Mouse (Mus musculus) erythroblast, adult 5-6 weeks (primary cell): Measurements from ENCODE around the gene Wars2. TPM values are rescaled to one million over a fixed set of nuclear protein-coding genes. Genes with fewer than 3 reads are reported as not detected.

ENCODE experiments used
- ATAC-seq: replicated peaks from 2 replicates; pipeline ENCODE4 v1.8.0; 2016; ENCODE audit warnings: moderate number of reproducible peaks, mild to moderate bottlenecking, moderate TSS enrichment, inconsistent platforms; ENCODE audit not compliant: poor library complexity, low FRiP score, severe bottlenecking
- total RNA-seq, 2 experiments: library from RNA; stranded (forward) in 1 of 2; stranded (reverse) in 1 of 2; fragments of 150-400 nt in 1 of 2; fragments of 200-764, 138-1000 nt in 1 of 2; gene quantifications; 2 replicates each; pipeline versions ENCODE4 v1.2.3 to v1.2.4; 2015 to 2017; ENCODE audit warnings: low replicate concordance in 2 of 2

The Wars2 gene
- total RNA-seq (2015; ENCODE audit: low replicate concordance) (3.1 TPM in 1 of 2 replicates, not detected in the other), total RNA-seq (2017; ENCODE audit: low replicate concordance) (0.34 and 0.98 TPM in 2 replicates)

DNA sequence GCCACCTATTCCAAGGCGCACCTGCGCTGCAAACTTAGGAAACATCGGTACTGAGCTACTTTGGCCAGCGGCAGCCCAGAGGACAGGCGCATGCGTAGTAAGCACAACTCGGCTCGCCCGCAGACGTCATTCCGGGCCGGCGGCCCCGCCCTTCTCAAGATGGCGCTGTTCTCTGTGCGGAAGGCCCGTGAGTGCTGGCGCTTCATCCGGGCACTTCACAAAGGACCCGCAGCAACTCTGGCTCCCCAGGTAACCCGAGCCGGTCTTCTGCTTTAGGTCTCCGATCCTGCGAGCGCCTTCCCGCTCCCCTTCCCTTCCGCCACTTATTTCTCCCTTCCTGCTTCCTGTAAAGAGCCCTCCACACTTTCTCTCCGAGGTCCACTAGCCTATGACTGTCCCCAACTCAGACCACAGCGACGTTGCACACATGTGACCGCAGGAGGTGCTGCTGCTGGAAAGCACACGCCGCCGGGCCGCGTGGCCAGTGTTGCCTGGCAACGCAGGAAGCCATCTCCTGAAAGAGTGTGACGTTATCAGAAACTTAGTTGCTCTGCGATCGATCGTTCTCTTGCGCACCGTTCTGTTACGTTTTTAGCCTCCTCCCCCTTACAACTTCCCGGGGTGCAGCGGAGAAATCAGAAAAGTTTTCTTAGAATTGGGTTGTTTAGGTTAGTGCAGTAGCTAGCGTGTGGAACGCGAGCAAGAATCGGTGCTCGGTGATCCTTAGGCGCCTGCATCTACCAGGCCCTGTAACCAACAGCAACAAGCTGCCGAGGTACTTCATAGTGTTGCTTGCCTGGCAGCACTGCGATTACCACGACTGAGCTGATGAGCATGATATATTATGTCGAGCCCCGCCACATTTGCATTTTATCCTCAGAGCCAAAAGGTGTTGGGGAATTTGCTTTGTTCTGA is at the start of gene Wars2:
Wars2 (plus strand) TSS at position 129 of the 915 bp plus-strand sequence.
- peak; percentile 98 for ATAC-seq

DNA sequence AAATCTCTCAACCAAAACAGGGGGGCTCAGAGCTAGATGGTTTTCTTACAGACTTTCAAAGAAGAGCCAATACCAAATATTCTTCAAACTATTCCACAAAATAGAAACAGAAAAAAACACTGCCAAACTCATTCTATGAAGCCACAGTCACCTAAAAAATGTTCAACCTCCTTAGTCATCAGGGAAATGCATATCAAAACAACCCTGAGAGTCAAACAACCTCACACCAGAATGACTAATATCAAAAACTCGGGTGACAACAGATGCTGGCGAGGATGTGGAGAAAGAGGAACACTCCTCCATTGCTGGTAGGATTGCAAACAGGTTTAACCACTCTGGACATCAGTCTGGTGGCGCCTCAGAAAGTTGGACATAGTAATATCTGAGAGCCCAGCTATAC is 44.1 kb upstream of the Wars2 start:
- no peak for ATAC-seq

DNA sequence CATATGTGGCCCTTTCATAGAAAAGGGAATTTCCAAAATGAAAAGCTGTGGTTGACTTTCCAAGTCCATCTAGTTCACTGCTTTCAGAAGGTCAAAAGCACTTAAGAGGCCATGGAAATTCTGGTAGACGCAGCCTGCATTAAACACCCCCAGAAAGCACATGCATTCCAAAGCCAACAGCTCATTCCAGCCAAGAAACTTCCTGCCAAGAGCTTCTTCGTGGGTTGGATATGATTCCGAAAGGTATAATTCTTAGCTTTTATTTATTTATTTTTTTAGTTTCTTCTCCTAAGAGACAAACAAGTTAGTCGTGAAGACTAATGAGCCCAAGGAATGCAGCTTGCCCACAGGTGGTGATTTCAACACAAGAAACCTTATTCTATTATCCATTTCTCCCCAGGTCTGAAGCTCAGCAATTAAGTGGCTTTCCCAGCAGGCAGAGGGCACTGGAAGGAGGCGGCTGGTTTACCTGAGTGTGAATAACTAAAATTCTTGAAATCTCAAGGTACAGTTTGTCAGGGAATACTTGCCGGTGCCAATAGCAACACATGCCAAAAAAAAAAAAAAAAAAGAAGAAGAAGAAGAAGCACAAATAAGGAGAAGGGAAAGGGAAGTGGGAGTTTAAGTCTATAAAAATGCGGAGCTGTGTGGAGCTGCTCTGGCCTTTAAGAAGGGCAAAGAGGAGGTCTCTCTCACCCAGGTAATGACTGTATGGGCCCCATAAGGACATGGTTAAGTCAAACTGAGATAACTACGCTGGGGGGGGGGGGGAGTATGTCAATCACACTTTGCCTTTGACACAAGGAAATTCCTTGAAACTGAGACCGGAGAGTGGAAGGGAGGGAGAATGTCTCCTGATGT is 30.3 kb upstream of the Wars2 start:
- no peak for ATAC-seq

DNA sequence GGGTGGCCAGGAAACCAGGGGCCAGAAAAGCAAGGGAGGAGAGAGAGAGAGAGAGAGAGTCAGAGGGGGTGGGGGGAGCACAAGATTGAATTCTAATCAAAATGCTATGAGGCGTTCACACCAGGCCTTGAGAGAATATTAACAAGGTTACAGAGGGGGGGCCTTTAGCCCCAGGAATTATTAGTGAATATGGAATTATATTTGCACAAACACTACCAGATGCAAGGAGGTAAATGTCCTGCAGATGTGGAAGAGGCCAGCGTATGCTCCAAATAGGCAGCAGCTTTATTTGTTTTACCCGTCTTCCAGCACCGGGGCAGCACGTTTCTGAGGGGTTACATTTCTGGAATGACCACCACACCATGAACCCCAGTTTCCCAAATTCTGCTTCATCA is 29.7 kb upstream of the Wars2 start:
- ATAC-seq: no peak

DNA sequence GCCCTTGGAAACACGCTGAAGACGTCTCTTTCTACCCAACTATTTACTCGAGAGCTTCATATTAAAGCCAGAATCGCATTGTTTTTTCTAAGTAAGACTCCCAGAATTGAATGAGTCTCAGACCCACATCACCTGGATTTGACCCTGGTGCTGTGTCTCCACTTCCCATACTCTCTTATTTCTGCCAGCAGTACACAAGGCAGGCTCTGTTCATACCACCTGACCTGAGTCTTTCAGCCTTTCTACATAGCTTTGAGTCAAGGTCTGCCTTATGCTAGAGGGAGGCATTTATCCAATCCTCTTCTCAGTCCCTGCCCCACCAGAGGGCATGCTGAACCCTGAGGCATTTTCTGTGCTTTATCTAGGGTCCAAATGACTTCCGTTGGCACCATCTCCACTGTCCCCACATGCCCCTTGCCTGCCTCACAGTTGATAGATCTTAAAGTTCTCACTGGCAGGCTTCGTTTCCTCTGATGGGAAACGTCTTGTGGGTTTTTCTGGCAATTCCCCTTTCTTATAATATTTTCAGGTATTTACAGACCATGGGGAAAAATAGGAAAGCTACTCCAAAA is 27.5 kb upstream of the Wars2 start:
- ATAC-seq: no peak

DNA sequence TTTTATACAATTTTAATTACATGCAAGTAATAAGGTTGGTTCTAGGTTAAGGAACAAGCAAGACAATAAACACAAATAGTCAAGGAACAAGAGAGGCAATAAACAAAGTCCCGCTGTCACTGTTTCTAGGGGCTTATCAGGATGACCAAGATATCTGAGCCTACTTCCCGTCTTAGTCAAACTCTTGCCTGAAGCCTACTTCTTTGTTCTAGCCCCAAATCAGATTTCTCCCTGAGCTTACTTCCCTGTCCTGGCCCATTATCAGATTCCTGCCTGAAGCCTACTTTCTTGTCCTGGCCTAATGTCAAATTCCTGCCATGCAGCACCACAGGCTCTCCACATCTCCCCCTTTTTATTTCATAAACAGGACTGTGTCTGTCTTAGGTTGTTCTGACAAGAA is 19.9 kb upstream of the Wars2 start:
- ATAC-seq: no peak

DNA sequence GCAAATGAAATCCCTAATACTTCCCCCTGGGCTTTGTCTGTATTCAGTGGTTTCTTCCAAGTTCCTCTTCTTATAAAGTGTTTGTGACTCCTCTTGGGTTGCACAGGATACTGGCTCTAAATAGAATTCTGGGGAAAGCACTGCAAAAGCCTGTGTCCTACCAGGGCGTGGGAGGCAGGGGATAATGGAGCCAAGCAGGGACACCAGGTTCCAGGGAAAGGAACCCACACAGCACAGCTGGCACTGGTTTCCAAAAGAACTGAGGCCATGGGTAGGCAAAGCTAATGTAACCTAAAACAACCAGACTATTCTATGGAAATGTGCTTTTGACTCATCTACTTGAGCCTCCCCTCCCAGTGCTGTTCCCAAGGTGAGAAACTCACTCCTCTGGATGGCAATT is 10.3 kb upstream of the Wars2 start:
- no peak for ATAC-seq

DNA sequence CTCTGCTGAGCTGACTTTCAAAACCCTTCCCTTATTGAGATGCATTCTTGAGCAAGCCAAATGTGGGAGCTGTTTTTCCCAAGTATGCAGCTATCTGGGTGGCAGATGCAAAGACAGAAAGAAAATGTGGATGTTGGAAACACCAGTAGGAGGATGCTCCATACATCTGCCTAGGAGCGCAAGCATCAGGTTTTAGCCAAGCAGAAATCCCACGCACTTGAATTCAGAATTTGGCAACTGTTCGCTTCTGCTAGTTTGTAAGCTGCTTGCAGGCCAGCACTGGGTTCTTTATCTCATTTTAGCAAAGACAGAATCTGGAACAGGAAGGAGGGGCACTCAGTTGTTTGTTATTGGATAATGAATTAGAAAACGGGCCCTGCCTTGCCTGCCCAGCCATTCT is 8.9 kb upstream of the Wars2 start:
- ATAC-seq: no peak

DNA sequence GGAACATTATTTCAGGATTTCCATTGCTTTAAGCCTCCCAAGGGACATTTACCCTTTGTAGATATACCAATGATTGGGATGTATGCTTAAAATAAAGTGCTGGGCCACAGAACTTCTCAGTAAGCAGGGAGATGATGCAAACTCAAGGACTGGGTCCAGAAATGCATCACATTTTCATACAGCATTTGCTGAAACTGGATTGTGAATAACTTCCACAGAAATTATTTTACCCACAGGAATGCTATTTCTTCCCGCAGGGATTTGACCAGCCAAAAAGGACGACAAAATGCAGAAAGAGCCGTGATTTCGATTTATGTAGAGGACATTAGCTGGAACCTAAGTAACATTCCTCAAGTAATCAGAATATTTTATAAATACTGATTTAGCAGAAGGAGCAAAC is 7.0 kb upstream of the Wars2 start:
- ATAC-seq: no peak

DNA sequence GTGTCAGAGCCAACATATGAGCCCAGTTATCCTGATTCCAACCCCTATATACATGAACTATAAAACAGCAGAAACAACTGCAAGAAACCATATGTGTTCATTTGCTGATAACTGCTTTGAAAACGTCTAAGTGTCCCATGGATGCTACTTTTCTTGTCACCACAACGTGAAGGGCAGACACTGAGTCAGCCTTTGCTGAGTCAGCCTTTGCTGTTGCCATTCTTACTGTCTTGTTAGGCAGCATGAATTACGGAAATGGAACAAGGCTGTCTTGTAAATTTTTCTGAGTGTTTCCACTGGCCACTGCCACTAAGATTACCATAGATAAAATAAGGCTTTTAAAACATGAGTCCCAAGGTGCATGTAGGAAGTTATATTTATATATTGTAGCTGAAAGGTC is 7.0 kb downstream of the Wars2 start:
- no peak for ATAC-seq

DNA sequence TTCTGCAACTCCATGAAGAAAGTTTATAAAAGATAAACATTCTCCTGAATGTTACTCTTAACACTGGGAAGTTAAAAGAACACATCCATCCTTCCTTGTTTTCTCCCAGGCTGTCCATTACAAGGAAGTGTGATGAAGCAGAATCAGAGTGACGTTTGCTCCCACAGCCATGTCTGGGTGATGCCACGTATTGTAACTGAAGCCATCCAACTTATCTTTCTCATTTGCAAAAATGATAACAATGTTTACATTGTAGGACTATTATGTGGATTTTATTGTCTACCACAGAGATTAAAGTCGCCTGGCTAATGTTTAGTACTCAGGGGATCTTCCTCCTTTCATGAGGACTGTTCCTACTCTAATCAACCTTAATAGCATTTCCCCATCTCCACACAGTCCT is 8.2 kb downstream of the Wars2 start:
- no peak for ATAC-seq

DNA sequence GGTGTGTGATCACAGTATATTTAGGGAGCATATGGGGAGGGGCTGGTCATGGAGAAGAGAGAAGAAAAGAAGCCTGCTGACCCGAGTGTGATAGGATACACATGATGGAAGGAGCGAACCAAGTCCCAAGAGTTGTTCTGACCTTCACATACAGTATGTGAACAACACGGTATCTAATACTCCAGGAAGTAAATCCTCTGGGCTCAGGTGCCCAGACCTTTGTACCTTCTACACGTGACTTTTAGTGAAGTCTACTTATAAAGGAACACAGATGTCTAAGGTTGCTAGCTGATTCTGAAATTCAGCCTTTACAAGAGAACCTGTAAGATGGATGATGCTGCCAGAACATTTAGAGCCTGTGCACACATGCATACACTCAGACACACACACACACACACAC is 15.4 kb downstream of the Wars2 start:
- no peak for ATAC-seq

DNA sequence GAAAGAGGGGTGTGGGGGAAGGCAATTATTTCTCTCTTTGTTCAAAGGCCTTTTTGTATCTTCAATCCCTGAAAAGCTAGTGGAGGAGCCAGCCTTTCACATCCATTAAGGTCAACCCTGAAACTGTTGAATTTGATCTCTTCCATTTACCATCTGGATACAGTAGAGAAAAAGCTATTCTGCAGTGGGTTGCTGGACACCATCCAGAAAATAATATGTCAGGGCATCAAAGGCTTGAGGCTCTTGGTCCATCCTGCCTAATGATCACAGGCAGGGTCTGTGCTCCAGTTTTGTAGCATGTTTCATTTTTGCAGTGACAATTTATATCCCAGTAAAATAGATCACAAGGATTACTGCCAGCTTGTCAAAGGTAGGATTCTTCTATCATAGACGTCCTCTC is 16.1 kb downstream of the Wars2 start:
- no peak for ATAC-seq

DNA sequence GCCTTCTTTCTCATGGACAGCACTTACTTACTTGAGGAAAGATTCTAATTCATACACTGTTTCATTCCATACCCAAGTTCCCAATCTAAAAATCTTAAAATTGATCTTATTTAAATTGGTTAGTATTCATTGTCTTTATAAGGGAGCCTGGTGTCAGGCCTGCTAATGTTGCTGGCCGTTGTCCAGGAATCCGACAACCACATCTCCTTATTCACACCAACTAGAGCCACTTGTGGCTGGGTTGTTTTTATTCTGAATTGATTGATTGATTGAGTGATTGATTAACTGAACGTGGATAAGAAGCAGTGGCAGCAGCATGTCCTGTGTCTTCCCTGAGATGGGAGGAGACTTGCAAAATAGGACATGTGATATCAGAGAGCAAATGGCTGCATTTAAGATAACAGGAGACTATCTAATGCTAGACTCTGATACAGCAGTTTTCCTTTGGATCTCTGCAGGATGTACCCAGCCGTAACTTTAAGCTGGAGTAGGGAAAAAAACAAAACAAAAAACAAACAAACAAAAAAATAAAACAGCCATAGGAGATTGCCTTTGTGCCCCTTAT is 16.7 kb downstream of the Wars2 start:
- ATAC-seq: no peak

DNA sequence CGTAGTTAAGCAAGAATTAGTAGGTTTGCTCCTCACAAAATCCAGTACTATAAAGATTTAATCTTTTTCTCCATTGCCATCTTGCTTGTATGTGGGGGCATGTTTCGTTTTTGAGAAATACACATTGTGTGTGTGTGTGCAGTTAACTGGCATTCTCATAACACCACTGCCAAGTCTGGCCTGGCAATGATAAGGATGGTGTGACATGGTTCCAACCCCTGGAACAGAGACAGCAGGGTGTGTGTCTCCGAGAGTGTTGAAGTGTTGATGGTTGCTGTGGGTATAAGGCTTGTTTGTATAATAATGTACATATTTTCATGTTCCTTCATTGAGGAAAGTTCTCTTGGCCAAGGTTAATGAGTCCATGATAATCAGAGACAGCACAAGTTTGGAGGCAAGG is 19.1 kb downstream of the Wars2 start:
- ATAC-seq: 0 out of 2 replicates have a peak, but pooled peaks have one; percentile 64

DNA sequence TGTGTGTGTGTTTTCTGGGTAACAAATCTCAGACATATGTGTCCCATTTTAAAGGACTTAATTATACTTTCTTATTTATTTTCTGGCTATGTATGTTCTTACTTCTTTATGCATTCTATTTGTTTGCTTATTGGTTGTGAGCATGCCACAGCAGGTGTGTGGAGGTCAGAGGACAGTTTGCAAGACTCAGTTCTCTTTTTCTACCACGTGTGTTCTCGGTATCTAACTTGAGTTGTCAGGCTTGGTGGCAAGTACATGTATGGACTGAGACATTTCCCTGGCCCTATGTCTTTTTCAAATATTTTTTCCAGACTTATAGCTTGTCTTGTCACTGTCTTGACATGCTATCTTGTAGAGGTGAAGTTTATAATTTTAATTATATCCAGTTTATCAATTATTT is 21.3 kb downstream of the Wars2 start:
- no peak for ATAC-seq

DNA sequence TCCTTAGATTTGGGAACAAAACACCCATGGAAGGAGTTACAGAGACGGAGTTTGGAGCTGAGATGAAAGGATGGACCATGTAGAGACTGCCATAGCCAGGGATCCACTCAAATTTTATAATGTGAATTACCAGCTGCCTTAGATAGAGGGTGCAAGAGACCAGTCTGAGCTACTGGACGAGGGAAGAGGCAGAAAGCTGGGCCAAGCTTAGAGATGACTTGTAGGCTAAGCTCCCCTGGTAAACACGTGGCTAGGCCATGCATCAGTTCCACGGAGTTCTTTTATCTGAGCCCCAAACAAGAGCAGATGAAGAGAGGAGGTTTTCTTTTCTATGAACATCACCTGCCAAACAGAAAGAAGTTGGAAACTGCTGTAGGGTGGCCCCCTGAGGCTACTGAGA is 26.9 kb downstream of the Wars2 start:
- ATAC-seq: no peak

DNA sequence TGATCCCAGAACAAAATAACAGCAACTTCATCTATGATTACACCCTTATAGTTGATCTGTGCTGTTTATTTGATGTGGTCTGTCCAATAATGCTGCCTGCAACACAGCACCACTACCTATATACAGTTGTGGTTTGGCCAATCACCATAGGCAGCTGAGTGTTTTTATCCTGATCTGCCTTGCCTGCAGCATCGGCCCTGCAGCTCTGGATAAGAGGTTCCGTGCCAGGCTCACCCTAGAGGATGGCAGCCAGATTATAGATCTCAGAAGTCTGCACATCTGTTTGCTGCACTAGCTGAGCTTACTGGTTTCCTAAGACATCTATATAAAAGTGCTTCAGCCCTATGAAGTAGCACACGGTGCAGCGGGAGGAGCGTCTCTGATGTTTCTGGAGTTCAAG is 32.3 kb downstream of the Wars2 start:
- ATAC-seq: peak; percentile 86

DNA sequence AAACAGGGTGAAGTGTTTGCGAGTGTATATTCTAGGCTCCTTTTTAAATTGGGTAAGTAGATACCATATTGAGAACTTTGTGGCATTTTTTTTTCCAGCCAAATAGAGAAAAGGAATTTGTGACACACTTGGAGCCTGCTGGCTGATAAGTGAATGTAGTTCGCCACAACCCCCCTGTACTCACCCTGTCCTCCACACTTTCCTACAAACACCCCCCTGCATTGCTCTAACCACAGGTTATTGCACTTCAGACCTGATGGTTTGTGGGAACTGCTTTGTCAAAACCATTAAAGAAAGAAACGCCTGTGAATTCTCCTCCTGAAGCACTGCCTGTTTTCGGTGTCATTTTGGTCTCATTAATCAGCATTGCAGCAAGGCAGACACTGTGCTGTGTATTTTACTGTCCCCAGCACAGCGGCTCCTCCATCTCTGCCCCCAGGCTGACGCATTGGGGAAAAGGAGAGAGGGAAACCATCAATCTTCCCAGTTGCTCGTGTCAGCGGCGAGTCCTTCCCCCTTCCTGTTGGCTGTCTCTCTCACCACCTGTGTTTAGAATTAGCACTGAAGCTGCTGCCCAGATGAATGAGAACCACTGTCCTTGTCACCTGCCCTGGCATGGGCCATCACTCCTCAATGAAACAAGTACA is 33.9 kb downstream of the Wars2 start:
- no peak for ATAC-seq
